Mouse (Mus musculus) common myeloid progenitor, adult 5-6 weeks (primary cell): ENCODE data around the gene Cdk5. TPM values are rescaled to one million over a fixed set of nuclear protein-coding genes. Genes with fewer than 3 reads are reported as not detected.

Source experiments
- ATAC-seq: replicated peaks from 2 replicates; pipeline ENCODE4 v1.8.0; 2016; ENCODE audit warnings: low read depth, mild to moderate bottlenecking, moderate TSS enrichment, inconsistent platforms; ENCODE audit not compliant: poor library complexity, severe bottlenecking
- total RNA-seq: library from RNA; stranded (forward); fragments of 200-1000, 187-1606 nt; gene quantifications from 2 replicates; pipeline ENCODE4 v1.2.3, GENCODE M21; 2017

The Cdk5 gene
- 13.9 and 14.3 TPM in 2 replicates for total RNA-seq

- ATAC-seq: peak; percentile 90
Observed at GRCm38 (mm10) chr5:24423129-24424003, at the start of gene Cdk5, which contains the start of gene Slc4a2. Cdk5 (minus strand) TSS chr5:24423530. Slc4a2 (plus strand) TSS chr5:24423837.

GRCm38 (mm10) chr5:24470600-24470999 is 47.3 kb upstream of the Cdk5 start:
- peak; percentile 75 for ATAC-seq

GRCm38 (mm10) chr5:24466762-24467161 is 43.4 kb upstream of the Cdk5 start:
- ATAC-seq: no peak

GRCm38 (mm10) chr5:24455613-24456012 is 32.3 kb upstream of the Cdk5 start:
- ATAC-seq: no peak

GRCm38 (mm10) chr5:24455076-24455475 is 31.7 kb upstream of the Cdk5 start:
- ATAC-seq: no peak

GRCm38 (mm10) chr5:24453985-24454303 is 30.6 kb upstream of the Cdk5 start:
- ATAC-seq: no peak

- ATAC-seq: no peak
Observed at GRCm38 (mm10) chr5:24453283-24453984, 30.1 kb upstream of the Cdk5 start.

- peak; percentile 21 for ATAC-seq
Observed at GRCm38 (mm10) chr5:24452691-24453233, 29.4 kb upstream of the Cdk5 start.

- no peak for ATAC-seq
Observed at GRCm38 (mm10) chr5:24452030-24452690, 28.8 kb upstream of the Cdk5 start, which contains the start of gene Agap3. Agap3 (plus strand) TSS chr5:24452177.

- ATAC-seq: peak; percentile 69
Observed at GRCm38 (mm10) chr5:24451264-24452029, 28.1 kb upstream of the Cdk5 start.

GRCm38 (mm10) chr5:24447624-24448298 is 24.4 kb upstream of the Cdk5 start, which contains the start of gene Tmub1:
Tmub1 (minus strand) TSS chr5:24447854.
- ATAC-seq: peak; percentile 64

GRCm38 (mm10) chr5:24446630-24447029 is 23.3 kb upstream of the Cdk5 start:
- ATAC-seq: no peak

GRCm38 (mm10) chr5:24445428-24446080 is 22.2 kb upstream of the Cdk5 start:
- ATAC-seq: no peak

GRCm38 (mm10) chr5:24444746-24445427 is 21.6 kb upstream of the Cdk5 start, which contains the start of gene Fastk:
Fastk (minus strand) TSS chr5:24445287.
- peak; percentile 61 for ATAC-seq

- ATAC-seq: no peak
Observed at GRCm38 (mm10) chr5:24443927-24444326, 20.6 kb upstream of the Cdk5 start.

GRCm38 (mm10) chr5:24443204-24443603 is 19.9 kb upstream of the Cdk5 start:
- ATAC-seq: no peak

- no peak for ATAC-seq
Observed at GRCm38 (mm10) chr5:24442029-24442428, 18.7 kb upstream of the Cdk5 start.

- no peak for ATAC-seq
Observed at GRCm38 (mm10) chr5:24441187-24441586, 17.9 kb upstream of the Cdk5 start.
